Mouse (Mus musculus): ENCODE measurements around the gene Pmepa1. TPM values are rescaled to one million over a fixed set of nuclear protein-coding genes. Genes with fewer than 3 reads are reported as not detected.

Gene Pmepa1
- total and polyA plus RNA-seq, 3 experiments: not detected

DNA sequence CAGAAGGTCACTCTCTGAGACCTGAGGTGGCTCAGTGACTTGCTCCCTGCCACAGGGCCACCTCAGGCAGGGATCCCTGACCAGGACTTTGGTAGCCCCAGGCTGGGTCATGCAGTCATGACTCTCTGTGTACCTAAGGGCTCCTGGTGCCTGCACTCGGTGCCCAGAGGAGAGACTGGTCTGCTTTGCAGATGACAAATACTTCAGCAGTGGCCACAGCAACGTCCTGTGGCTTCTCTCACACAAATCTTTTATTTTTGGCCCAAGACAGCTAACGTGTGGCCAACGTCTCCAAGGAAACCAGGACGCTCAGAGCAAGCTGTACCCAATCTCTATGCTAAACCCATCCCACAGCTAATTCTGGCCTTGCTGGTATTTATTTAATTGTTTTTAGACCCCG is 16.7 kb upstream of the Pmepa1 start:
- no peaks in the 10 kb centered on the region for H3K4me1 ChIP-seq (ENCODE audit: control insufficient read depth in 1 of 2, insufficient read depth in 2 of 2, low read length in 2 of 2)
- DNase-seq (ENCODE audit: low read depth, low spot score): no peak
- H3K4me3 ChIP-seq (ENCODE audit: control insufficient read depth in 1 of 2, insufficient read depth in 1 of 2, low read depth in 2 of 2, low read length in 2 of 2): no peak overlapping the region
- H3K79me2 ChIP-seq (ENCODE audit: control insufficient read depth, insufficient read depth, low read length, poor library complexity): no peaks in the 10 kb centered on the region
- H3K27ac ChIP-seq (ENCODE audit: control insufficient read depth, low read depth, low read length): no peak overlapping the region
- no peak overlapping the region for H3K9ac ChIP-seq (ENCODE audit: control insufficient read depth, low read depth, low read length, poor library complexity, severe bottlenecking)
- H3K36me3 ChIP-seq (ENCODE audit: control insufficient read depth in 1 of 2, insufficient read depth in 2 of 2, low read length in 2 of 2): no peaks in the 10 kb centered on the region
- no peaks in the 10 kb centered on the region for H3K27me3 ChIP-seq (ENCODE audit: control insufficient read depth in 1 of 2, insufficient read depth in 2 of 2, low read length in 2 of 2)
- TF ChIP-seq UBTF (IDR thresholded peaks at IDR 0.05; ENCODE audit: borderline replicate concordance, insufficient read depth, low read depth, low read length) (no peak), ZMIZ1 (IDR thresholded peaks at IDR 0.05; ENCODE audit: low read depth, low read length) (no peak), USF2 (IDR thresholded peaks at IDR 0.05; ENCODE audit: borderline replicate concordance in 1 of 2, insufficient read depth in 1 of 2, low read depth in 1 of 2, low read length in 2 of 2) (no peak), MAX (IDR thresholded peaks at IDR 0.05; ENCODE audit: low read length) (no peak), MEF2A (IDR thresholded peaks at IDR 0.05; ENCODE audit: extremely low read depth, insufficient replicate concordance, low read depth, low read length, poor library complexity, severe bottlenecking) (no peak), HCFC1 (IDR thresholded peaks at IDR 0.05; ENCODE audit: low read depth, low read length) (no peak), MAZ (IDR thresholded peaks at IDR 0.05; ENCODE audit: low read depth, low read length) (no peak), SMC3 (IDR thresholded peaks at IDR 0.05; ENCODE audit: low read depth, low read length) (no peak), GATA1 (IDR thresholded peaks at IDR 0.05; ENCODE audit: low read depth, low read length) (no peak)
- no peaks in the 10 kb centered on the region for H3K9me3 ChIP-seq (replicated peaks; ENCODE audit: insufficient read depth, low read length)

DNA sequence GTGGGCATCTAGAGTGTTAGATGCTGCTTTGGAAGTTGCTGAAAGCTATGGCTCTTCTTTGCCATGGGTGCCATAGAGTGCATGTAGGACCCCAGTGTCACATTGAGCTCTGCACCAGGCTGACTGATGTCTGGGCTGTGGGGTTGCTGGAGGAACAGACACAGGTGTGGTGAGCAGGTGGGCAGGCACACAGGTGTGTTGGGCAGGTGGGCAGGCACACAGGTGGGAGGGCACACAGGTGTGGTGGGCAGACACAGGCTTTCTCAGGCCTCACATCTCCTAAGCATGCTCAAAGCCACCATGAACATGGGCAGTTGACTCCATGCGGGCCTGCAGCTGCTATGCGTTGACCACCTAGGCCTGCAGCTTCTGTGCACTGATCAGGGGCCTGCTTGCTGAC is 16.2 kb upstream of the Pmepa1 start:
- no peaks in the 10 kb centered on the region for H3K4me1 ChIP-seq (ENCODE audit: control insufficient read depth in 1 of 2, insufficient read depth in 2 of 2, low read length in 2 of 2)
- no peaks in the 10 kb centered on the region for H3K27me3 ChIP-seq (ENCODE audit: control insufficient read depth in 1 of 2, insufficient read depth in 2 of 2, low read length in 2 of 2)
- no peaks in the 10 kb centered on the region for H3K79me2 ChIP-seq (ENCODE audit: control insufficient read depth, insufficient read depth, low read length, poor library complexity)
- no peak overlapping the region for H3K9ac ChIP-seq (ENCODE audit: control insufficient read depth, low read depth, low read length, poor library complexity, severe bottlenecking)
- no peaks in the 10 kb centered on the region for H3K9me3 ChIP-seq (replicated peaks; ENCODE audit: insufficient read depth, low read length)
- no peak for DNase-seq (ENCODE audit: low read depth, low spot score)
- H3K4me3 ChIP-seq (ENCODE audit: control insufficient read depth in 1 of 2, insufficient read depth in 1 of 2, low read depth in 2 of 2, low read length in 2 of 2): no peak overlapping the region
- no peaks in the 10 kb centered on the region for H3K36me3 ChIP-seq (ENCODE audit: control insufficient read depth in 1 of 2, insufficient read depth in 2 of 2, low read length in 2 of 2)
- TF ChIP-seq RCOR1 (IDR thresholded peaks at IDR 0.05; ENCODE audit: low read depth, low read length) (no peak), ELF1 (IDR thresholded peaks at IDR 0.05; ENCODE audit: low read depth, low read length) (no peak), CHD1 (IDR thresholded peaks at IDR 0.05; ENCODE audit: low read depth, low read length) (no peak), MAX (IDR thresholded peaks at IDR 0.05; ENCODE audit: low read length) (no peak), EP300 (IDR thresholded peaks at IDR 0.05; ENCODE audit: low read depth in 1 of 2, low read length in 2 of 2) (no peak), POLR2A (IDR thresholded peaks at IDR 0.05; ENCODE audit: control insufficient read depth in 1 of 2, insufficient read depth in 1 of 2, low read depth in 1 of 2, low read length in 2 of 2, poor library complexity in 1 of 2) (no peak), HCFC1 (IDR thresholded peaks at IDR 0.05; ENCODE audit: low read depth, low read length) (no peak), TBP (IDR thresholded peaks at IDR 0.05; ENCODE audit: low read depth, low read length) (no peak), GABPA (IDR thresholded peaks at IDR 0.05; ENCODE audit: low read depth, low read length) (no peak), POLR2AphosphoS2 (IDR thresholded peaks at IDR 0.05; ENCODE audit: low read length) (no peak), USF1 (IDR thresholded peaks at IDR 0.05; ENCODE audit: low read depth, low read length) (no peak), GATA1 (IDR thresholded peaks at IDR 0.05; ENCODE audit: low read depth, low read length) (no peak), JUND (IDR thresholded peaks at IDR 0.05; ENCODE audit: low read depth, low read length) (no peak), MYB (IDR thresholded peaks at IDR 0.05; ENCODE audit: low read depth, low read length) (no peak)
- no peak overlapping the region for H3K27ac ChIP-seq (ENCODE audit: control insufficient read depth, low read depth, low read length)

Data from MEL (cell line).